Mouse (Mus musculus) cerebellum, adult 9-10 months (tissue): ENCODE measurements at regions not wholly inside any gene's neighbourhood (a gene's known extent, or its start where the extent isn't known, plus 50 kb on each side); places are given as distances from the start of the nearest gene placed in this dataset.

Experiments
- DNase-seq: peaks from one replicate; pipeline ENCODE4 v3.0.0; 2022

DNA sequence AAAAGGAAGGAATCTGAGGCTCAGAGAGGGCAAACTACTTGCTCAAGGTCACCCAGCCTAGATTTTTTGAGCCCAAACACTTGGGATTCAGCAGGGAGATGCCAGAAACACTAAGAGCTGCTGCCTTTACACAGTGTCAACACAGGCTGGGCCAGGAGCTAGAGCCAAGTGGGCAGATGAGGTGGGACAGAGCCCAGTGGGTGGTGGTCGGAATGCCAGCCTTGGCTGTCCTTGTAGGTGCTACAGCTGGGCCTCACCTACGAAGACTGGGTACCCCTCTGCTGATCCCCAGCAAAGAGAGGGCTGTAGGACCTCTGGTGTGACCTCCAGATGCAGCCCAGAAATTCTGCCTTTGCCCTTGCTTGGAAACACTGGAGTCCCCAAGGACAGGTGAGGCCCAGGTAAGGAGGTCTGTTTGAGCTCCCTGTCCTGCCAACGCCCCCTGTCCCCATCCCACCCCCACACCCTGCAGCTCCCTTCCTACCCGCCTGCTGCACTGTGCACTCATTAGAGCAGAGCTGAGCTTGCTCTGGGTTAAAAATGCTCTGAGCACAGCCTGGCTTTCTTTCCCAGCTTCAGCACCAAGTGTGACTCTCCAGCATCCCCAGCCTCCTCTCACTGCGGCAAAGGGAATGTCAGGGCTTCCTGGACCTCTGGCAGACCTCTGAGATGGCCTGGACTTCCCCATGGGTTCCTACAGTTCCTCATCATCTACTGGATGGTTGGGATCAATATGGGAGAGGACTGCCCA lies 76.2 kb downstream of the Cstad start:
- DNase-seq, result no peak

DNA sequence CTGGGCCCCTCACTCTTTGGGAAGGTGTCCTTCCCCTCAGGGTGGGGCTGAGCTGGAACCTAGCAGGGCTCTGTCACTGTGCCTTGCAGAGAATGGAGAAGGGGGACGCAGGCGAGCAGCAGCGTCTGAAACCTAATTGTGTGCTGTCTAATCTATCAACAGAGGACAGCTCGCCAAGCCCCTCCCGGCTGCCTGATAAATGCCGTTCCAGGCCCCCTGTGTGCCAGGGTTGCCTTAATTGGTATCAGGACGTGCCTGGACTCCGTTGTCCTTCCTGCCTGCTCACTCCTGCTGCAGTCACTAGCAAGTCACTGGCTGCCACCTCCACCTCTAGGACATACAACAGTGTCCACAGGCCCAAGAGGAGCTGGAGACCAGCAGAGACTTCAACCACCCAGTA lies 72.6 kb downstream of the Cstad start:
- no peak for DNase-seq

DNA sequence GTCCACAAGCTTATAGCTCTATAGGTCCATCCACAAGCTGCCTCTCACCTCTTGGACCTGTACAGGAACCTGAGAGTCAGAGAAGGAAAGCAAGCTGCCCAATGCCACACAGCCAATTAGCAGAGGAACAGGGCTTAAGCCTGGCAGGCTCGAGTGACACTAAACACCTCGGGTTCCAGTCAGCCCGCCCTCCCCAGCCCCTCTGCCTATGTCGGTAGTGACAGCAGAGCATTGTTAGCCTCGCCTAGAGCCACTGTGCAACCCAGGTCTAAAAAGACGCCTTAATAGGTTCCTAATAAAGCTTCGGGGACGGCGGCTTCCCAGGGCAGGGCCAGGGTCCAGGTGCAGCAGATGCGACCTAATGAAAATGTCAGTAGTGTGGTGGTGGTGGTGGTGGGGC lies 66.3 kb downstream of the Cstad start:
- no peak for DNase-seq

DNA sequence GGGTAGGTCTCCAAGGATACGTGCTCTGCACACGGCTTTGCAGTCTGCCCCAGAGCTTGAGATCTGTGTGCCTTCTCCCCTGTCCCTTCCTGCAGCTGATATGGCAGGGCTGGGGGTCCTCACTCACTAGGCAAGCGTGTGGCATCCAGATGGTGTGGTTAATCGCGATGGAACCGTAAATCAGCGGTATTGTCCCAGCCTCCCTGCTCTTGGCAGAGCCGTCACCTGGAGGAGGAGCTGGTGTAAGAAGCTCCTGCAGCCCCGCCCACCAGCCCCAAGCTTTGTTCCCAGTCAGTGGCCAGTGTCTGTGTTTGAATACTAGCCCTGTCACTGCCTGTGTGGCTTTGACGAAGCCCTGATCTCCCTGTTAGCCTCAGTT lies 65.8 kb downstream of the Cstad start:
- no peak for DNase-seq

DNA sequence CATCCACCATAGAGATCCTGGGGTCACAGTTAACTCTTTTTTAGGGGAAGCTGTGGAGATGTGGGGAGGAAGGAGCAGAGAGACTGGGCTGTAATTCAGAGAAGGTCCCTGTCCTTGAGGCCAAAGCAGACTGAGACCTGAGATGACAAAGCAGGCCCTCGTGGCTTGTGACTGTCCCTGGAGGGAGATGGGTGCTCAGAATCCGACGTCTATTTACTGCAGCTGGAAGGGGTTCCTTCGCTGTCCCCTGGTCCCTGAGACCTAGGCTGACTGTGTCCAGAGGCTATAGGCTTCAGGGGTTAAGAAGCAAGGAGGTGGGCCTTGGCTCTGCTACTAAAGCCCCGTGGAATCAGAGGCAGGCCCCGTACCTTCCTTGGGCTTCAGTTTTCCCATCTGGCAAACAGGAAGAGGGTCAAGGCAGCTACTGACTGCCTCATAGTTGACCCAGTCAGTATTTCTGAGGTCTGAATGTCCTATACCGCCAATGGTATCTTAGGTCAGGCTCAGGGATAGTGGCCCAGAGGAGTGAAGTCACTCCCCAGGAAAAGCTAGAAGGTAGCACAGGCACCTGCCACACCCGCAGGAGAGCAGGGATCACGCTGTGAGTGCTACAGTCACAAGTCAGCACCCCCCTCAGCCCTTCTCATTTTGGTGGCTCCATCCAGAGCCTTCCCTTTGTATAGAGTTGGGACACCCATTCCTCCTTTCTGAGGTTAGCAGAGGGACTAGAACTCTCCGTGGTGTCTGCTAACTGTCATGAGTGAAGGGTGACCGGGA lies 65.2 kb downstream of the Cstad start:
- peak; percentile 57 for DNase-seq

DNA sequence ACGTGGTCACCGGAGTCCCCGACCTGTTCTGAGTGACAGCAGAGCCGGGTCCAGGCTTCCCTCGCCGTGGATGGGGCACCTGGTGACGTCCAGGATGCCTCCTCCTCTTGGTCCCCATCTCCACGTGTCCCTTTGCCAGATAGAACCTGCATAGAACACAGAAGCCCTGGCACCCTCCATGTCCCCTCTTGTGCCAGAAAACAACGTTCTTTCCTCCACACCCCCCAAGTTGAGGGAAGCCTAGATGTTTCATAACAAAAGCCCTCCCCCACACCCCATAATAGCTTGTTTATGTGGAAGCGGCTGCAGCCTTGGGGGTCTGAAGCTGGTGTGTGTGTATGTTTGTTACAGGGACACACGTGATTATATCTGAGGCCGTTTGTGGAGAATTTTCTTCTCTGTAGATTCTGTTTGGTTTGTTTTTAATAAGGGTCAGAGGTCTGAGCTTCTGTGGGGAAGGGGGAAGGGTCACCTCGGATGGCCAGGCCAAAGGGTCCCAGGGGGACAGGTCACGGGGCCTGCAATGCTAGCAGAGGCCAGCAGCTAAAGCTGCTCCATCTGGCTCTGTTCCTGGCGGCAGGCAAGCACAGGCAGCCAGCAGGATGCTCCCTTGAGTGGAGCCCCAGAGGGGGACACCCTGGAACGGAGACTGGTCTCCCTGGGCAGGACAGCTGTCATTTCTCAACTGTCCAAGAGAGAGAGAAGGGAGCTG lies 64.2 kb downstream of the Cstad start:
- peak; percentile 79 for DNase-seq
